Mouse (Mus musculus): ENCODE results near the gene Tsc1. TPM values are rescaled to one million over a fixed set of nuclear protein-coding genes. Genes with fewer than 3 reads are reported as not detected.
A peak's percentile ranks its signal among the peaks of the same experiment; 100 is the strongest.

Tsc1 gene
- polyA plus RNA-seq, 1 experiment from 2014 or later, result 3.7 TPM

DNA sequence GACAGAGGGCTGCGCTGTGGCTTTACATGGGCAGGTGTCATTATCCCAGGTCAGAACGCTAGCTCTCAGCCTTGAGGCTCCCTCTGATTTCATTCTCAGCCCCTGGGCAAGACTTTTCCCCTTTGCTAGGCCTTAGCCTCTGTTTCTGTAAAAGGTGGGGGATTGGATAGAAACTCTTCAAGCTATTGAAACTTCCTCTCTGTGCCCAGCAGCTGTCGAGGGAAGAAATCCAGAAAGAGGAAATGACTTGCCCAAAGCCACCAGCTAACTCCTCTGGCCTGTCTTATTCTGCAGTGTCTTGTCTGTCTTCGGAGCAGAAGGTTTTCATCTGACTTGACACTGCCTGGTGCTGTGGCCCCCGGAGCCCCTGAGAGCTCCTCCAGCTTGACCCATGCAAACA, 57.5 kb downstream of the Tsc1 start:
- 43% methylated on average over 5 of the region's 5 CpGs for WGBS (ENCODE audit: insufficient replicate concordance)

DNA sequence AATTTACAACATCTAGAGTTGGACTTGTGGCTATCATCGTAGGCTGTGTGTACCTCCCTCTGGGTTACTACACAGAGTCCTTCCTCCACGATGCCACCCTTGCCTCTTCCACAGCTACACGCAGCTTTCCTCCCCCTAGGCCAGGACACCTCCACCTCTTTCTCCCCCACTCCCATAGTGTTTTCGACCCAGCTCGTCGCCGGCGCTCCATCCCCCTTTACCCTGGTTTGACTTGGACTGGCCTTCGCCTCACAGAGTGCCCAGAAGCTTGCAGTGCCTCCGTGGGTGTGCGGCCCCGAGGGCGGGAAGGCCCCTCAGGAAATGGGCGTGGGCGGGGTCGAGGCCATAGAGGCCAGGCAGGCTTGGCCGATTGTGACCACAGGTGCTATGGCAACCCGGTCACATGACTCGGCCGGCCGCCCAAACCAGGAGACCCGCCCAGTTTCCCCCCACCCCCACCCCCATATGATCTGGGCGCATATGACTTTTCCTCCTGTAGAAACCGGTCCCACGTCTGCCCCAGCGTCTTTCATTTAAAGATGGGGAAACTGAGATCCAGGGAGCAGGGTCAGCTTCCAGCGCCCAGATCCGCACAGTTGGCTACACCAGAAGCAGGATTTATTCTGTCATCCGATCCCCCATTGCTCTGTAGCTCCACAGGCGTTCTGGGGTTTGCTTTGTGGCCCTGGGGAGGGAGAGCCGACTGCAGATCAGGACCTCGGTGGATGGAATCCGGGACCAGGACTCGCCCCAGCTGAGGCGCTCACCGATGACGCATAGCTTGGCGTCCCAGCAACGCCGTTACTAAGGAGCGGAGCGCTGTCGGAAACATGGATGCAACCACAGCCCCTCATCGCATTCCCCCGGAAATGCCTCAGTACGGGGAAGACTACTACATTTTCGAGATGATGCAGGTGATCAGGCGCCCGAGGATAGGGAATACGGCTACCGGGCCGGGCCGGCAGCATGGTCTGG, 58.6 kb downstream of the Tsc1 start, which contains the start of the genes Spaca9 and Ak8:
TSS of gene Spaca9 (minus strand) at position 367 of the 975 bp plus-strand sequence.
TSS of gene Ak8 (plus strand) at position 804 of the 975 bp plus-strand sequence.
- no peaks in the 10 kb centered on the region for H3K36me3 ChIP-seq (replicated peaks; ENCODE audit: insufficient read depth, low read length)
- ATAC-seq, result peak; percentile 79
- 0 out of 2 replicates have a peak, but pooled peaks cover 3% of the 10 kb centered on the region for H3K27me3 ChIP-seq (ENCODE audit: insufficient read depth, low read length)
- no peaks in the 10 kb centered on the region for H3K9me3 ChIP-seq (ENCODE audit: low read length)
- peak within 1 kb of the TSS; percentile 59 for H3K9ac ChIP-seq (replicated peaks)
- H3K4me1 ChIP-seq (ENCODE audit: insufficient read depth), result peaks cover 15% of the 10 kb centered on the region
- WGBS (ENCODE audit: insufficient replicate concordance), result 2% methylated on average over 53 of the region's 53 CpGs
- H3K4me3 ChIP-seq (ENCODE audit: low read depth, low read length), result peak within 1 kb of the TSS; percentile 64
- TF ChIP-seq CTCF (IDR thresholded peaks at IDR 0.05; ENCODE audit: low read depth) (no peak), EP300 (IDR thresholded peaks at IDR 0.05; ENCODE audit: low read depth) (no peak)
- H3K27ac ChIP-seq (ENCODE audit: low read depth), result peak within 1 kb of the TSS; percentile 68
- peak; percentile 79 for DNase-seq
- peak within 1 kb of the TSS; percentile 97 for H3K4me2 ChIP-seq (ENCODE audit: low read depth, low read length)

More for the DNA sequence above, 57.5 kb downstream of the Tsc1 start:
- no peak overlapping the region for H3K4me3 ChIP-seq (ENCODE audit: low read depth, low read length)
- H3K36me3 ChIP-seq (replicated peaks; ENCODE audit: insufficient read depth, low read length), result no peaks in the 10 kb centered on the region
- TF ChIP-seq CTCF (IDR thresholded peaks at IDR 0.05; ENCODE audit: low read depth) (no peak), EP300 (IDR thresholded peaks at IDR 0.05; ENCODE audit: low read depth) (no peak)
- H3K27me3 ChIP-seq (ENCODE audit: insufficient read depth, low read length), result 0 out of 2 replicates have a peak, but pooled peaks cover 3% of the 10 kb centered on the region
- H3K9me3 ChIP-seq (ENCODE audit: low read length), result no peaks in the 10 kb centered on the region
- H3K4me2 ChIP-seq (ENCODE audit: low read depth, low read length), result peak overlapping the region; percentile 22; the same call in 1 of the 2 replicates
- peaks cover 15% of the 10 kb centered on the region for H3K4me1 ChIP-seq (ENCODE audit: insufficient read depth)
- ATAC-seq (no peak), DNase-seq (no peak)
- peak overlapping the region; percentile 68 for H3K27ac ChIP-seq (ENCODE audit: low read depth)
- no peak overlapping the region for H3K9ac ChIP-seq (replicated peaks)

DNA sequence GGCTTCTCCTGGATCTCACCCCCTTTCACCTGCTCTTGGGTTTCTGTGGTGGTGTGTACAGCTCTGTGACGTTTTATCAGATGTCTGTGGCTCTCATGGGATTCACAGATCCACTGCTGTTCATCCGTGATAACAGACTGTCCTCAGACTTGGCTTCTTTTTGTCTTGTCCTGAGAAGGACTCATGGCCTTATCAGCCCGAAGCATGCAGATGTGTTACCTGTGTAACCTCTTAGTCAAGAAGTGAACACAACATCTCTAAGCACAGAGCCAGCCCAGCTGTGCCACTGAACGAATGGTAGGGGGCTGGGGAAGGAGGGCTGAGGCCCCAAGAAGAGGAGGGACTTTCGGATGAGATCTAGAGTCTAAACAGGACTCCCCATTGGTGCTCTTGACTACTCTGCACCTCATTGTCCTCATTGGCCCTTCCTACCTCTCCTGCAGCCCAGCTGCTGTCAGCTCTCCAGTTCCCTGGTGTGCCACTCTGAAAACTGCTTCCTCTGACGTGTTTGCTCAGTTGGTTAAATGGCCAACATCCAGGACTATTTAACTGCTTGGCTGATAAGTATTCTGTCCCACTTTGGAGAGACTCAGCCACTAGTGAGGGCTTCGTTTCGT, 60.7 kb downstream of the Tsc1 start:
- Histone ChIP-seq H3K4me2 (ENCODE audit: low read depth, low read length) (0 out of 2 replicates have a peak overlapping the region, but pooled peaks have one; percentile 13), H3K9me3 (ENCODE audit: low read length) (no peaks in the 10 kb centered on the region), H3K36me3 (replicated peaks; ENCODE audit: insufficient read depth, low read length) (no peaks in the 10 kb centered on the region), H3K4me1 (ENCODE audit: insufficient read depth) (peaks cover 16% of the 10 kb centered on the region), H3K27ac (ENCODE audit: low read depth) (no peak overlapping the region), H3K27me3 (ENCODE audit: insufficient read depth, low read length) (0 out of 2 replicates have a peak, but pooled peaks cover 3% of the 10 kb centered on the region), H3K4me3 (ENCODE audit: low read depth, low read length) (no peak overlapping the region), H3K9ac (replicated peaks) (no peak overlapping the region)
- WGBS (ENCODE audit: insufficient replicate concordance), result 44% methylated on average over 8 of the region's 8 CpGs
- no peak for DNase-seq
- ATAC-seq, result peak; percentile 68
- TF ChIP-seq CTCF (IDR thresholded peaks at IDR 0.05; ENCODE audit: low read depth) (no peak), EP300 (IDR thresholded peaks at IDR 0.05; ENCODE audit: low read depth) (peak; percentile 88)

DNA sequence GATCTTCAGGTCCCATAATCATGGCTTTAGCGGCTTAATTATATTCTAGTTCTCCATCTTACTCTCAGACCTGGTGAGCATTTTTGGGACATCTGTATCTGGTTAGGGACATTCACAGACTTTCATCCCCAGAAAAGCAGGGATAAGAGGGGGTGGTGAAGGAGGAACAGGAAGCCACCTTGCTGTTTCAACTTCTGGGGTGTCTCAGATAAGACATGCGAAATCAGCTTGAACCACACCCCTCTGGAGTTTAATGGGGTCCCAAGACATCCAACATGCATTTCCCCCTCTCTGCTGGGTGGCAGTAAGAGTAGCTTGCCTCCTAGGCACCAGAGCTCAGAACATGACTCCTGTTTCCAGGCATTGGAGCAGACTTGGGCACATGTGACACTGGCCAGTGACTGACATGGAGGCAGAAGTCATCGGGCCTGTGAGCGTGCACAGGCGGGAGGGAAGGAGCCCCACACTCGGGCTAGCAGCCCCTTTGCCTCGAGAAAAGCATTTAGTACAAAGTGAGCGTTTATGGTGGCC, 65.1 kb downstream of the Tsc1 start:
- no peaks in the 10 kb centered on the region for H3K36me3 ChIP-seq (replicated peaks; ENCODE audit: insufficient read depth, low read length)
- 56% methylated on average over 8 of the region's 8 CpGs for WGBS (ENCODE audit: insufficient replicate concordance)

DNA sequence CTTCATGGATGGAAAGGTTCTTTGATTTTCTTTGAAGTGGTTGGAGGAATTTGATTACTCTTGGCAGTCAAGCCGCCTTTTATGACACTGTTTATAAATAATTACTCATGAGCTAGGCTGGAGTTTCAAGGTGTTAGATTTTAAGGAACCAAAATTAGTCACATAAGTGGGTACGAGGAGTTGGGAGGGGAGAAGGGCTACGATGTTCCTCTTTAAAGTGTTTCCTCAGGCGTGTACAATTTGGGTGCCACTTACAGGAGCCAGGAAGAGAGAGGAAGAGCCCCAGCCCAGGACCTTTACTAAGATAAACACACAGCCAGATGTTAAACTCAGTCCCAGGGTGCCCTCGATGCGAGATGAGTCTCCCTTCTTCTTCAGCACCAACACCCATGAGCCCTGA, 65.8 kb downstream of the Tsc1 start:
- Histone ChIP-seq H3K27ac (ENCODE audit: low read depth) (no peak overlapping the region), H3K36me3 (replicated peaks; ENCODE audit: insufficient read depth, low read length) (no peaks in the 10 kb centered on the region), H3K4me1 (ENCODE audit: insufficient read depth) (peaks cover 3% of the 10 kb centered on the region; the same call in 1 of the 2 replicates), H3K4me2 (ENCODE audit: low read depth, low read length) (no peak overlapping the region), H3K9me3 (ENCODE audit: low read length) (no peaks in the 10 kb centered on the region), H3K27me3 (ENCODE audit: insufficient read depth, low read length) (no peaks in the 10 kb centered on the region), H3K4me3 (ENCODE audit: low read depth, low read length) (no peak overlapping the region), H3K9ac (replicated peaks) (no peak overlapping the region)
- WGBS (ENCODE audit: insufficient replicate concordance), result 33% methylated on average over 6 of the region's 6 CpGs
- ATAC-seq (no peak), DNase-seq (no peak)
- TF ChIP-seq CTCF (IDR thresholded peaks at IDR 0.05; ENCODE audit: low read depth) (no peak), EP300 (IDR thresholded peaks at IDR 0.05; ENCODE audit: low read depth) (no peak)

More for the DNA sequence above, 65.1 kb downstream of the Tsc1 start:
- no peak overlapping the region for H3K27ac ChIP-seq (ENCODE audit: low read depth)
- H3K4me1 ChIP-seq (ENCODE audit: insufficient read depth), result peaks cover 3% of the 10 kb centered on the region; the same call in 1 of the 2 replicates
- no peak overlapping the region for H3K9ac ChIP-seq (replicated peaks)
- TF ChIP-seq CTCF (IDR thresholded peaks at IDR 0.05; ENCODE audit: low read depth) (no peak), EP300 (IDR thresholded peaks at IDR 0.05; ENCODE audit: low read depth) (no peak)
- ATAC-seq, result no peak
- no peak overlapping the region for H3K4me2 ChIP-seq (ENCODE audit: low read depth, low read length)
- no peak for DNase-seq
- H3K27me3 ChIP-seq (ENCODE audit: insufficient read depth, low read length), result no peaks in the 10 kb centered on the region
- H3K4me3 ChIP-seq (ENCODE audit: low read depth, low read length), result no peak overlapping the region
- no peaks in the 10 kb centered on the region for H3K9me3 ChIP-seq (ENCODE audit: low read length)

All from liver, postnatal 0 days (tissue).